Mouse (Mus musculus) ZHBTc4 (cell line): Measurements from ENCODE around the gene Smpdl3b.

ENCODE experiments used
- DNase-seq: peaks from one replicate; pipeline ENCODE4 v3.0.0-alpha.2; 2011; ENCODE audit warnings: low read depth, low spot score

The Smpdl3b gene

GRCm38 (mm10) chr4:132734766-132735165 lies 22.3 kb downstream of the Smpdl3b start:
- peak; percentile 55 for DNase-seq

GRCm38 (mm10) chr4:132733071-132733770 lies 23.8 kb downstream of the Smpdl3b start:
- peak; percentile 62 for DNase-seq

GRCm38 (mm10) chr4:132732148-132732684 lies 24.8 kb downstream of the Smpdl3b start, which contains the start of gene Xkr8:
Gene Xkr8, minus strand, starts transcription at chr4:132732546.
- DNase-seq = peak; percentile 96

- peak; percentile 46 for DNase-seq
These were observed 25.4 kb downstream of the Smpdl3b start for GRCm38 (mm10) chr4:132731616-132732015.

GRCm38 (mm10) chr4:132728233-132728632 lies 28.8 kb downstream of the Smpdl3b start:
- no peak for DNase-seq

GRCm38 (mm10) chr4:132718251-132718650 lies 38.8 kb downstream of the Smpdl3b start:
- DNase-seq = no peak

- DNase-seq = no peak
These were observed 43.9 kb downstream of the Smpdl3b start for GRCm38 (mm10) chr4:132713181-132713580.

GRCm38 (mm10) chr4:132706885-132707284 lies 50.2 kb downstream of the Smpdl3b start:
- DNase-seq = peak; percentile 28

GRCm38 (mm10) chr4:132702076-132702475 lies 55.0 kb downstream of the Smpdl3b start:
- DNase-seq = no peak

GRCm38 (mm10) chr4:132693366-132693765 lies 63.7 kb downstream of the Smpdl3b start:
- no peak for DNase-seq

- DNase-seq = no peak
These were observed 67.4 kb downstream of the Smpdl3b start for GRCm38 (mm10) chr4:132689634-132690033.
